8 mouse cellular contexts compared by ENCODE assay signal in genomic region chr11:4874551-4874950, GRCm38 (mm10). TPM values are rescaled to one million over a fixed set of nuclear protein-coding genes. Genes with fewer than 3 reads are reported as not detected.
DNase-seq lines count a peak whose midpoint lies in the region; ATAC-seq and TF ChIP-seq lines count a peak whose summit lies in the region.

No protein-coding gene starts in this region.

- WGBS in bone marrow, adult 2 months = 10% methylated on average over 10 of the region's 10 CpGs
- 5% methylated on average over 10 of the region's 10 CpGs for WGBS in hindbrain, embryonic 15.5 days
- 5% methylated on average over 10 of the region's 10 CpGs for WGBS in liver, embryonic 12.5 days (ENCODE audit: insufficient replicate concordance)
- 11% methylated on average over 10 of the region's 10 CpGs for WGBS in small intestine, adult 2 months

- no peak for TF ChIP-seq CTCF in bone marrow, adult 2 months (IDR thresholded peaks at IDR 0.05; ENCODE audit: control insufficient read depth, insufficient read depth, low read length)
- TF ChIP-seq CTCF in small intestine, adult 2 months (IDR thresholded peaks at IDR 0.05; ENCODE audit: extremely low read depth, insufficient read length, insufficient replicate concordance, low read depth, low read length) = no peak

- no peaks in the 10 kb centered on the region for H3K9me3 ChIP-seq in hindbrain, embryonic 15.5 days
- no peaks in the 10 kb centered on the region for H3K9me3 ChIP-seq in liver, embryonic 12.5 days (replicated peaks)

- no peak overlapping the region for H3K27ac ChIP-seq in bone marrow, adult 2 months (ENCODE audit: control insufficient read depth, insufficient read depth, low read depth, low read length, poor library complexity)
- peak overlapping the region; percentile 82 for H3K27ac ChIP-seq in hindbrain, embryonic 15.5 days (replicated peaks)
- H3K27ac ChIP-seq in liver, embryonic 12.5 days = peak overlapping the region; percentile 66
- H3K27ac ChIP-seq in small intestine, adult 2 months (ENCODE audit: insufficient read depth, low read depth, low read length) = no peak overlapping the region

- peak overlapping the region; percentile 71 for H3K4me2 ChIP-seq in hindbrain, embryonic 15.5 days
- peak overlapping the region; percentile 86 for H3K4me2 ChIP-seq in liver, embryonic 12.5 days

- TF ChIP-seq POLR2A in bone marrow, adult 2 months (IDR thresholded peaks at IDR 0.05; ENCODE audit: borderline replicate concordance, control insufficient read depth, low read depth, low read length) = no peak
- TF ChIP-seq POLR2A in small intestine, adult 2 months (IDR thresholded peaks at IDR 0.05; ENCODE audit: low read depth, low read length) = no peak

- H3K4me1 ChIP-seq in bone marrow, adult 2 months (ENCODE audit: control insufficient read depth, insufficient read depth, low read length) = peaks cover 4% of the 10 kb centered on the region
- peaks cover 19% of the 10 kb centered on the region for H3K4me1 ChIP-seq in hindbrain, embryonic 15.5 days (replicated peaks)
- peaks cover 19% of the 10 kb centered on the region for H3K4me1 ChIP-seq in liver, embryonic 12.5 days
- peaks cover 8% of the 10 kb centered on the region; the same call in 1 of the 2 replicates for H3K4me1 ChIP-seq in small intestine, adult 2 months (ENCODE audit: control insufficient read depth, insufficient read depth, insufficient read length, low read length)

- no peaks in the 10 kb centered on the region for H3K27me3 ChIP-seq in hindbrain, embryonic 15.5 days
- no peaks in the 10 kb centered on the region for H3K27me3 ChIP-seq in liver, embryonic 12.5 days (replicated peaks)
- no peaks in the 10 kb centered on the region for H3K27me3 ChIP-seq in small intestine, adult 2 months (ENCODE audit: control insufficient read depth, insufficient read depth, low read length)

- H3K36me3 ChIP-seq in hindbrain, embryonic 15.5 days = peaks cover 4% of the 10 kb centered on the region; the same call in 1 of the 2 replicates
- peaks cover 8% of the 10 kb centered on the region for H3K36me3 ChIP-seq in liver, embryonic 12.5 days
- no peaks in the 10 kb centered on the region for H3K36me3 ChIP-seq in small intestine, adult 2 months (ENCODE audit: control insufficient read depth, insufficient read depth, low read length)

- H3K4me3 ChIP-seq in bone marrow, adult 2 months (replicated peaks; ENCODE audit: control insufficient read depth, low read depth, low read length) = peak overlapping the region; percentile 1
- peak overlapping the region; percentile 69 for H3K4me3 ChIP-seq in hindbrain, embryonic 15.5 days
- H3K4me3 ChIP-seq in liver, embryonic 12.5 days = peak overlapping the region; percentile 66
- peak overlapping the region; percentile 90 for H3K4me3 ChIP-seq in small intestine, adult 2 months (ENCODE audit: low read depth, low read length)

- H3K9ac ChIP-seq in hindbrain, embryonic 15.5 days = peak overlapping the region; percentile 80
- H3K9ac ChIP-seq in liver, embryonic 12.5 days = peak overlapping the region; percentile 67

- ATAC-seq in frontal cortex, adult (ENCODE audit: low TSS enrichment) = peak; percentile 48; the same call in 1 of the 2 replicates
- peak; percentile 39 for ATAC-seq in hindbrain, embryonic 15.5 days (ENCODE audit: low FRiP score, low read depth)
- ATAC-seq in liver, embryonic 12.5 days = peak; percentile 75

- no peak for DNase-seq in frontal cortex, postnatal 25 days (ENCODE audit: low spot score in 2 of 2)
- DNase-seq in urinary bladder, adult 2 months (ENCODE audit: low spot score) = no peak
- no peak for DNase-seq in gastrocnemius, adult 18-20 months (ENCODE audit: low spot score)

RNA-seq across cellular contexts. Expression of gene Nipsnap1, which starts 0.8 kb away (rescaled TPM):
- 2.2 and 11.5 TPM in 2 replicates for polyA plus RNA-seq in bone marrow, adult 2 months (2011; ENCODE audit: insufficient read depth, insufficient read length, low replicate concordance, missing spikeins)
- polyA plus RNA-seq in hindbrain, embryonic 15.5 days (2015; fragmentation: Nextera tagmentation; extraction: Ambion mirVana) = 137 and 139 TPM in 2 replicates
- polyA plus RNA-seq in liver, embryonic 12.5 days (2016; fragmentation: Nextera tagmentation; extraction: Ambion mirVana) = 68.0 and 76.6 TPM in 2 replicates
- 35.3 and 43.4 TPM in 2 replicates for polyA plus RNA-seq in small intestine, adult 2 months (2012; rRNA removed)
- 20.6 and 21.4 TPM in 2 replicates for polyA plus RNA-seq in urinary bladder, adult 2 months (2012; rRNA removed)
- under 1 TPM; 0.57 to 1.00 TPM for total RNA-seq in gastrocnemius, adult 18-20 months (2021)

RNA-seq across cellular contexts. Expression of gene Thoc5, which starts 20.6 kb away (rescaled TPM):
- polyA plus RNA-seq in bone marrow, adult 2 months (2011; ENCODE audit: insufficient read depth, insufficient read length, low replicate concordance, missing spikeins) = 10.3 and 18.8 TPM in 2 replicates
- polyA plus RNA-seq in hindbrain, embryonic 15.5 days (2015; fragmentation: Nextera tagmentation; extraction: Ambion mirVana) = 48.7 and 51.4 TPM in 2 replicates
- polyA plus RNA-seq in liver, embryonic 12.5 days (2016; fragmentation: Nextera tagmentation; extraction: Ambion mirVana) = 27.8 and 28.1 TPM in 2 replicates
- polyA plus RNA-seq in small intestine, adult 2 months (2012; rRNA removed) = 7.1 and 14.1 TPM in 2 replicates
- polyA plus RNA-seq in urinary bladder, adult 2 months (2012; rRNA removed) = 34.2 and 35.6 TPM in 2 replicates
- 10 to 100 TPM; 14.8 to 15.6 TPM for total RNA-seq in gastrocnemius, adult 18-20 months (2021)

RNA-seq across cellular contexts. Expression of gene Nf2, which starts 25.2 kb away (rescaled TPM):
- polyA plus RNA-seq in bone marrow, adult 2 months (2011; ENCODE audit: insufficient read depth, insufficient read length, low replicate concordance, missing spikeins) = 17.5 and 38.0 TPM in 2 replicates
- polyA plus RNA-seq in hindbrain, embryonic 15.5 days (2015; fragmentation: Nextera tagmentation; extraction: Ambion mirVana) = 66.8 and 72.3 TPM in 2 replicates
- 29.5 and 33.0 TPM in 2 replicates for polyA plus RNA-seq in liver, embryonic 12.5 days (2016; fragmentation: Nextera tagmentation; extraction: Ambion mirVana)
- 26.1 and 43.5 TPM in 2 replicates for polyA plus RNA-seq in small intestine, adult 2 months (2012; rRNA removed)
- 46.5 and 50.9 TPM in 2 replicates for polyA plus RNA-seq in urinary bladder, adult 2 months (2012; rRNA removed)
- total RNA-seq in gastrocnemius, adult 18-20 months (2021) = 10 to 100 TPM; 51.1 to 55.6 TPM

Comparison
In these comparisons a context has a peak if more than half of its experiments do, and no peak if none do; other contexts are left out.
1. H3K27ac ChIP-seq: peak in hindbrain, embryonic 15.5 days (single experiment) and liver, embryonic 12.5 days (single experiment); none in bone marrow, adult 2 months (single experiment) and small intestine, adult 2 months (single experiment).
2. H3K4me3 ChIP-seq: peak in every context shown above with its lines; median percentile 90 in small intestine, adult 2 months; 69 in hindbrain, embryonic 15.5 days; 66 in liver, embryonic 12.5 days; 1 in bone marrow, adult 2 months.
3. Peak in every context shown above with its lines, with median percentiles within 50 percentile points of each other: ATAC-seq.